Mouse (Mus musculus) kidney, postnatal 25 days (tissue): ENCODE results near the gene S1pr2.
"Not testable (repeated sequence)": the region's sequence is repeated elsewhere in the genome, so short reads cannot be mapped to it uniquely, and the experiment has no call there.

Source experiments
- DNase-seq, 2 experiments: peaks; one replicate each; pipeline ENCODE4 v3.0.0; 2021; ENCODE audit warnings: mixed read lengths in 2 of 2

Gene S1pr2

DNA sequence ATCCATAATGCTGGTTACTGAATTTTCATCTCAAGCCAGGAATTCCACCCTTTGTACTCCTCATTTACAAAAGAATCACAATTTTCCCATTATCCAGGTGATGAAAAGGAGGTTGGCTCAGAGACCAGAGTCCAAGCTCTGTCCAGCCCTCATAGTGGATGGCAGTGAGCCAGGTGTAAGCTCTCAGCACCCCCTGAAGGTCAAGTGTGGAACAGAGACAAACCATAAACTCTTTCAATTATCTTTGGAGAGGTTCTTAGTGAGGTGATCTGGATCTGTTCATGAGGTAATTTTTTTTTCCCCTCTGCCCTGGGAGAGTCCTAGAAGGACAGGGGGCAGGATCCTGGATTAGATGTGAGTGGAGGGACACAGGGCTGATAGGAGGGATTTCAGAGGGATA lies 24.2 kb upstream of the S1pr2 start:
- DNase-seq = peak; percentile 73 to 77

DNA sequence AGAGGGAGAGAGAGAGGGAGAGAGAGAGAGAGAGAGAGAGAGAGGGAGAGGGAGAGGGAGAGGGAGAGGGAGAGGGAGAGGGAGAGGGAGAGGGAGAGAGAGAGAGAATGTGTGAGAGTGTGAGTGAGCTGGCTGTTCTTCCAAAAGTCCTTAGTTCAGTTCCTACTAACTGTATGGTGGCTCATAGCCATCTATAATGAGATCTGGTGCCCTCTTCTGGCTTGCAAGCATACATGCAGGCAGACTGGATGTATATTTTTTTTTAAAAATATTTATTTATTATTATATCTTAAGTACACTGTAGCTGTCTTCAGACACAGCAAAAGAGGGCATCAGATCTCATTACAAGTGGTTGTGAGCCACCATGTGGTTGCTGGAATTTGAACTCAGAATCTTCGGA lies 21.8 kb upstream of the S1pr2 start:
- DNase-seq = not testable (repeated sequence)

DNA sequence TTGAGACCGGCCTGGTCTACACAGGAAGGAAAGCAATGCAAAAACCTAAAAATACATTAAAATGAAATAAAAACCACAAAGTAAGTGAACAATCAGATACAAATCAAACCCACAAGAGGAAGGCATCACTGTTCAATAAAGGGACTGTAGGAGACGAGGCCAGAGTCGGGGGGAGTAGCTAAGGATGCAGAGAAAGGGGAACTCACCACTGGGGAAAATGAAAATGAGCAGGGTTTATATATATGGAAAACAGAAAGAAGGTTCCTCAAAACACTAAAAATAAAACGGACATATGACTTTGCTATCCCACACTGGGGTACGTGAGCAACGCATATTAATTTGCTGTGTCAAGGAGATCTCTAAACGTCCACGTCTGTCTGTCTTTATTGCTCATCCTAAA lies 20.5 kb upstream of the S1pr2 start:
- DNase-seq = no peak

DNA sequence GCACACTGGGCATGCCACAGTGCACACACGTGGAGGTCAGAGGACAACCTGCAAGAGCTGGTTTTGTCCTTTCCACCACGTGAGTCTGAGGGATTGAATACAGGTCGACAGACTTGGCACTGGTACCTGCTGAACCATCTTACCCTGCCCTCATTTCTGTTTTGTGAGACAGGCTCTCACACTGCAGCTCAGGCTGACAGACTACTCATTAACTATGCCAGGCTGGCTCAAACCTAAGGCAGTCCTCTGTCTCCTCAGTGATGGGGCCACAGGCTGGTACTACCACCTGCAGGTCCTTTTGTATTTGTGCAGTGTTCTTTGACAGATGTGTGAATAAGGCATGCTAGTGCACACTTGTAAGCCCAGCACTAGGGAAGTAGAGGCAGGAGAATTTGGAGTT lies 18.5 kb upstream of the S1pr2 start:
- peak; percentile 62 to 85 for DNase-seq

DNA sequence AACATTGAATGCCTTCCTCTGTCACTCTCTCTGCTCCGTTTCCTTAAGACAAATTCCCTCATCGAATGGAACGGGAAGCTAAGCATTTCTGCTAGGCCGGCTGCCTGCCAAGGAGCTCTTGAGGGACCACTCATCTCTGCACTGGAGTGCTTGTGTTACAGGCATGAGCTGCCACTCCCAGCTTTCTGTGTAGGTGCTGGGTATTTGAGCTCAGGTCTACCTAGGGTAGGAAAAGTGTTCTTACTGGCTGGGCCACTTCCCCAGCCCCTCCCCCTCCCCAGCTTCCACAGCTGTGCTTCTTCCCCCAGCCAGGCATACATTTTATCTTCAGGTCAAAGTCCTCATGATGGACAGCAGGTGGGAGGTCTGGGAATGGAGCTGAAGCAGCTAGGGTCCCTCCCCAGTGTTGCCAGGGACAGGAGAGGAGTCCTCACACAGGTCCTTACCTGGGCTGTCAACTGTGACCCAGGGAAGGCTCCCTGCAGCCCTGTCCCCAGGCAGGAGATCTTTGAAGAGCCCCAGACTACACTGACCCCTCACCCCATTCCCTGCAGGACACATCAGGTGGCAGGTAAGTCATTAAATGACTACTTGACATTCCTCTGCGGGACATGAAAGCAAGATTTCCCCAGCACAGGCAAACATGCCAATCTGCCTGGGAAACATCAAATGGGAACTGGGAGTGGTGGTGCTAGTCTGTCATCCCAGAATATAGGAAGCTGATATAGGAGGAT lies 16.8 kb upstream of the S1pr2 start:
- no peak for DNase-seq

DNA sequence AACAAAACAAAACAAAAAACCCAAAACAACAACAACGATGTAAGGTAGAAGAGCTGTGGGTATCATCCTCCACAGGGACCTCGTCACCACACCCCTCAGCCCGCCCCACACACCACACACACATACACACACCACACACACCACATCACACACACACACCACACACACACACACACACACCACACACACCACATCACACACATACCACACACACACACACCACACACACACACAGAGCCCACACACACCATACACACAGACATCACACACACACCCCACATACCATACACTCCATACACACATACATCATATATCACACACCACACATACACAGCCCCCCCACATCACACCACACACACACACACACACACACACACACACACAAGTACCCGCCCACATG lies 15.0 kb upstream of the S1pr2 start:
- no peak for DNase-seq

DNA sequence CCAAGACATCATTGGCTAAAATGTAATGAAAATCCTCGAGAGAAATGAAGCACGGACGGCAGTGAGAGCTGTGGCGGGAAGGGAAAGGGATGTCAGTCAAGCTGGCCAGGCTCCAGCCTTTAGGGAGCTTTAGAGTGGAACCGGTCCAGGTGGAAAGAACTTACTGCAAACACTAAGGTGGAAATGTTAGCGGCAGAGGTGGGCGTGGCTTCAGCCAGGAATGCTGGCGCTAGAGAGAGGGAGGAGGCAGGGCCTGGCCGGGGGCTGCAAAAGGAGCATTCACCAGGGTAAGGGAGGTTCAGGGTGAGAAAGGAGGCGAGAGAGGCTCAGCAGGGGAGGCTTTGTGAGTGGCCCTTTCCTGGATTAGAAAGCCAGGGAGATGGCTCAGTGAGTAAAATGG lies 14.3 kb upstream of the S1pr2 start:
- peak; percentile 82 to 85 for DNase-seq

DNA sequence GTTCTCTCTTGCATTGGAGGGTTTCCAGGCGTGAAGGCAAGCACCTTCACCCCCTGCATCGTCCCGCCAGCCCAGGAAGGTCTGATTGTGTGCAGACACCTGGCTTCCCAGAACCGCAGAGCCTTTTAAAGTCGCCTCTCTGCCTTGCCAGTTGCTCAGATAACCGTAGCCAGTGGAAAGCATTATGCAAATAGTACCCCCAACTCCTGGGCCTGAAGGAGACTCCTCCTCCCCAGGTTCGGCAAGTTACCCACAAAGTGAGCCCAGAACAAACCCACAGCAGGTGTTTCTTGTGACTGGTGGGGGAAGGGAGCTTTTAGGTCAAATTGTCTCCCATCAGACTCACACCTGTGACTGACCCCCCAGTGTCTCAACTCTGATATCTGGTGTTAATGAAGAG lies 11.4 kb upstream of the S1pr2 start:
- DNase-seq = no peak

DNA sequence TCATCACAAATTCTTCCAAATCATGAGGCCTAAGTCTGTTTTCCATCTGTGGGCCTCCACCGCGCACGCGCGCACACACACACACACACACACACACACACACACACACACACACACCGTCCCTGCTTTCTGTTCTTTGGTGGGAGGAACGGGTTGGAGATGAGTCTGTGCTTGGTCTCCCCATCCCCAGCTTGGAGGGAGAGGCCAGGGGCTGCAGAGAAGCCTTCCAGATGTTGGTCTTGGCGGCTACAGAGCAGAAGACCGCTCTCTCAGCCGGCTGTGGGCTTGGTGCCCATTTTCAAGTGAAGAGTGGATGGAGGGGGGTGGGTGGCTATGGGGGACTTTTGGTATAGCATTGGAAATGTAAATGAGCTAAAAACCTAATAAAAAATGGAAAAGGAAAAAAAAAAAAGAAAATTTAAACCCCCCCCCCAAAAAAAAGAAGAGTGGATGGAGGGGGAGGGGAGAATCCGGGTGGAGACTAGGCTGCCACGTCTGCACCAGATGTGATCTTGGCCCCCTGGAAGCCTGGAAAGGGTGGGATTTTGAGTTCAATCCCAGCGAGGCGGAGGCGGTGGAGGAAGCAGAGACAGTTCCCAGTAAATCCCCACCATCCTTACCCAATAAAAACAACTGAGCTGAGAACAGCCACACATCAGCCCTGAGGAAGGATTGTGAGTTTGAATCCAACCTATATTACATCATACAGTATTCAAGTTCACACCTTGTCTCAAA lies 10.5 kb upstream of the S1pr2 start:
- DNase-seq = no peak

DNA sequence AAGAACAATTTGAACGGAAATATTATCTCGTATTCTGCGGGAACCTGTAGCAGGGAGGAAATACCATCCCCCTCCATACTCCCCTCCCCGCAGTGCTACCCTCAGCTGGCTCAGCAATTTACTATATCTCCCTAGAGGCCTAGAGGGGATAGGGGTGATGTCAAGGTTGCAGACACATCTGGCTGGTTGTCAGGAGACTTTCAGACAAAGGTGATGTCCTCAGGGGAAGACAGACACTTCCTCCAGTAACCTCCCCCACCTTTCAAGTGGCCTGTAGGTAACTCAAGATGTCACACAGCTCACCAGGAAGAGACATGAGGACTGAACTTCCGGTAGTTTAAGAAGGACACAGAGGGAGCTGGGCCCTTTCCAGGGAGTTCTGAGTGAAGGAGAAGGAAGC lies 6.6 kb upstream of the S1pr2 start:
- peak in 1 of 2 experiments; percentile 23 for DNase-seq

DNA sequence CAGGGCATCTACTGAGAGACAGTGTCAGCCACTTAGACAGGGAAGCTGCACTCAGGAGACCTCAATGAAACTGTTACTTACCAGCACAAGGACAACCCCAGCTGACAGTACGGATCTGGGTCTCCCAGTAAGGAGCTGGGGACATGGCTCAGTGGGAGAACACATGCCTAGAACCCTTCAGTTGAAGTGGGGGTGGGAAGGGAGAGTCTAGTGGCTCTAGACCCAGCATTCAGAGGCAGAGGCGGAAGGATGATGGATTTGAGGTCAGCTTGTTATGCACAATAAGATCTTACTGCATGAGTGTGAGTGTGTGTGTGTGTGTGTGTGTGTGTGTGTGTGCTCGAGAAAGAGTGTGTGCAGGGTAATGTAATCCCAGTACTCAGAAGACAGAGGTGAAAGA lies 5.6 kb upstream of the S1pr2 start:
- DNase-seq = no peak

DNA sequence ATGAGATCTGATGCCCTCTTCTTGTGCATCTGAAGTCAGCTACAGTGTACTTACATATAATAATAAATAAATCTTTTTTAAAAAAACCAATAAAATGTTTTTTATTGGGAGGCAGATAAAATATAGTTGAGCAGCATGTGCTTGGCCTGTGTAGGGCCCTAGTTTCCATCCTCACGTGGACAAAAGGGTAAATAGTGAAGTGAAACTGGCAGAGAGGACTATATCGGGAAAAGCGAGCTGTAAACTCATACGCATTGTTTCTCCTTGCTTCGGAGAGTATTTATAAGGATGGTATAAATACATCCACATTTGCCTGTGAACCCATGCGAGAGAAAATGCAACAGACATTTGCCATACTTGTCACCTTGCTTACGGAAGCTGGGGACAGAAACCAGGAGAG lies 3.2 kb upstream of the S1pr2 start:
- no peak for DNase-seq

DNA sequence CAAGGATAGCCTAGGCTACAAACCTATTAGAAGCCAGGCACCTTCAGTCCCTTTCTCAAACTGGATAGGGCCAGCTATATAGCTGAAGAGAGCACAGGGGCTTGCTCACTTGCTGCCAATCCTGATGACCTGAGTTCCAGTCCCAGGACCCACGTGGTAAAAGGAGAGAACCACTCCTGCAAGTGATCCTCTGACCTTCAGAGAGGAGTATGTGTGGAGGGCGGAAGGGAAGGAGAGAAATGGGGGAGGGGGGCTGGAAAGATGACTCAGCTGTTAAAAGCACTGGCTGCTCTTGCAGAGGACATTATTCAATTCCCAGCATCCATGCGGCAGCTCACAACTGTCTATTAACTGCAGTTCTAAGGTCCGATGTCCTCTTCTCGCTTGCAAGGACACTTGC lies 2.6 kb upstream of the S1pr2 start:
- DNase-seq = no peak

DNA sequence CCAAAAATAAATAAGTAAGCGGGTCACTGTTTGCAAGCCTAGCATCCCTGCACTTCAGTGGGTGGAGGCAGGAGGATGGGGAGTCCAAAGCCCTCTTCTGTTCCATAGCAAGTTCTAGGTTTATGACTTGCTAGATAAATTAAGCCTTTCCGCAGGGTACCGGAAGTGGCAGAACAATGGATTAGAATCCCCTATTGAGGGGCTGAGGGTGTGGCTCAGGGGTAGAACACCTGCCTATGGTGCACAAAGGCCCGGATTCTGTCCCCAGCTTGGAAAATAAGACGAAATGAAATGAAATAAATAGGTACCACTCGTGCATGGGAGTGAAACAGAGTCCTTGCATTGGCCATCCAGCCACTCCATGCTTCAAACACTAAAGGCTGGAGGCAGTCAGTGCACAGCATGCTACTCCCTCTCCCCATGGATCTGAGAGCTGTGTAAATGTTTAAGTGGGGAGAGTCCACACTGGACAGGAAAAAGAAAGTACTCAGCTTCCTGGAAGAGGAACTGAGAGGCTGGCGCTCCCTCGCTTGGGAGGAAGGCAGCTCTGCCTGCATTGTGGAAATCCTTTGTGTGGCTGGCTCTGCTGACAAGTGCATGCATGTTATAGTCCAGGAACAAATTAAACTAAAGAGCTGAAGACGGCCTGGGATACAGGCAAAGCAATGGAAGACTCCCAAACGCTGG lies 2.0 kb upstream of the S1pr2 start:
- DNase-seq = no peak

DNA sequence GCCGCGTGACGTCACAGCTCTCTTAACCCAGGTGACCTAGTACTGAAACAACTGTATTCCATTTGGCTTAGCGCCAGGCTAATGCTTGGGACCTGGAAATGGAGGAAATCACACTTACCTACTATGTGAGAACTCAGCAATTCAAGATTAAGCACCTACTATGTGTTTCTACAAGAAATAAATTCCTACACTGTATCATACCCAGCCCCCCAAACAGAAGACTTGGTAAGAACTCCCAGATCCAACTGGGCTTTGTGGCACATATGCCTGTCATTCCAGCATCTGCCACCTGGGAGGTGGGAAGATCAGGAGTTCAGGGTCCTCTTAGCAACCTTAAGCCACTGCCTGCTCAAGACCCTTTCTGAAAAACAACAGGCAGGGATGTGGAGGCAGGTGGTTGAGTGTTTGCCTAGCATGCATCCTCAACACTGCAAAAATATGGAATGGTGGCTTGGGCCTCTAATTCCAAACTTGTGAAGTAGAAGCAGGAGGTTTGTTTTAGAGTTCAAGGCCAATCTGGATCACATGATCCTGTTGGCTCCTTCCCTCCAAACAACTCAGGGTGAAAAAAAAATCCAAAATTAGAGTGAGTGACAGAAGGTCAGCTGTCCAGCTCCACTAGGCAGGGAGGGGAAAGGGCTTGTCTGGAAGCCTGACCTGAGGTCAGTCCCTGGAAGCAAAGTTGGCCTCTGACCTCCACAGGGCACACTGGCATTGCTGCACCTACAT lies 544 bp upstream of the S1pr2 start:
- DNase-seq = no peak

DNA sequence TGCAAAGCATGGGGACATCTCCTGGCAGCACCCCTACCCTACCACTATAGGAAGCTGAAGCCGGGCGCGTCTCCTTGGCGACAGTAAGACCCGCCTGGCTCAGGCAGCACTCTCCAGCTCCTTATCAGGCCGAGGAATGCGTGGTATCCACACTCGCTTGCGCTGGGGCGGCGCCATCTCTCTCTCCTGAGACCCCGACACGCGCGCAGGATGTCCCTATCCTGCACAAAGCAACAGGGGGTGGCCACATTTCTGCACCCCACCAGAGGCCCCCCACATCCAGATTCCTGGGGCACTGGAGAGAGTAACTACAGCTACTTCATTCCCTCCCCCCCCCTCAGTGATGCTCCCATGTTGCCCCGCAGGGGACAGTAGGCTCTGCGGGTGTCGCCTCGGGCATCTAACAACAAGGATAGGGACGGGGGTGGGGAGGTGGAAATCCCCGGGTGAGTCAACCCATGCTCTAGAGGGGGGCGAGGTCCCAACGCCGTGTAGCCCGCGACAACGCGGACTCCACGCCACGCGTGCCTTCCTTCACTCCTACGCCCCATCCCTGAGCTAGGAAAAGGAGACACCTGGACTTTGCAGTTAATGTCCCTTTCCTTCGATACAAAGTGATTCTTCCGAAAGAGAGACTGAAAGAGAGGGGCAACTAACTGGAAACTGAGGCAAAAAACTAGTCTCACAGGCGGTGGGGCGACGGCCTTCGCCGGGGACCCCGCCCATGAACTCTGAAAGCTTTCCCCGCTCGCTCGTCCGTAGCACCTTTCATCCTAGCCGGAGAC lies 958 bp downstream of the S1pr2 start:
- DNase-seq = peak; percentile 55

DNA sequence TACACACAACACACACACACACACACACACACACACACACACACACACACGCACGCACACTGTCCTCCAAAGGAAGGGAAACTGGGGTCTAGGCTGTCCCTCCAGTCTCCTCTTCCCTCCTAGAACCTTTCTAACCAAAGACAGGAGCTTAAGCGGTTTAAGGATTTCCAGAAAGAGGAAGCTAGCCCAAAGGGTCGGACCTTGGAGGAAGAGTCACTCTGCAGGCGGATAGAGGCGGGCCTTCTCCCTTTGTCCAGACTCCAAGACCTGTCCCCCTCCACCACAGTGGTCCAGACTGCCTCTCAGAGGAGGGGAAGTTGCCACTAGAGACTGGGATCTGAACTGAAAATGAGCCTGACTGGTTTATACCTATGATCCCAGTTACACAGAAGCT lies 2.9 kb downstream of the S1pr2 start:
- peak in 1 of 2 experiments; percentile 59 for DNase-seq

DNA sequence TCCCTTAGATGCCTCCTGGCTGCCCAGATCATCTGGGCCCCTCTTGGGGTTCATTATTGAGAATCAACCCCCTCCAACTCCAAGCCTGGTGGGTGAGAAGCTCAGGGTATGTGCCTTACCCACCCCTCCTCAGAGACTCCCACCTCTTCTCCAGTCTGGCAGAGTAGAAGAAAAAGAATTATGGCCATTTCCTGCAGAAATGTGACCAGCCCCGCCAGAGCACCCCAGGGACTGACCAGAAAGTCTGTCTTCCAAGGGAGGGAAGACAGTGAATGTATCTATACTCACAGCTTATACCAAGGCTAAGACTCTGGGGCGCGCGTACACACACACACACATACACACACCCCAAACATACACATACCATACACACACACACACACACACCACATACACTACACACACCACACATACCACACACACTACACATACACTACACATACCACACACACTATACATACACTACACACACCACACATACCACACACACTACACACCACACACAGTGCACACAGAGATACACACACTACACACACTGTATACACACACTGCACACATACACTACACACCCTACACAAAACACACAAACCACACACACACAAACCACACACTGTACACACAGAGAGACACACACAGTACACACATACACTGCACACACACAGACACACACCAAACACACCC lies 3.4 kb downstream of the S1pr2 start:
- DNase-seq = peak in 1 of 2 experiments; percentile 32

DNA sequence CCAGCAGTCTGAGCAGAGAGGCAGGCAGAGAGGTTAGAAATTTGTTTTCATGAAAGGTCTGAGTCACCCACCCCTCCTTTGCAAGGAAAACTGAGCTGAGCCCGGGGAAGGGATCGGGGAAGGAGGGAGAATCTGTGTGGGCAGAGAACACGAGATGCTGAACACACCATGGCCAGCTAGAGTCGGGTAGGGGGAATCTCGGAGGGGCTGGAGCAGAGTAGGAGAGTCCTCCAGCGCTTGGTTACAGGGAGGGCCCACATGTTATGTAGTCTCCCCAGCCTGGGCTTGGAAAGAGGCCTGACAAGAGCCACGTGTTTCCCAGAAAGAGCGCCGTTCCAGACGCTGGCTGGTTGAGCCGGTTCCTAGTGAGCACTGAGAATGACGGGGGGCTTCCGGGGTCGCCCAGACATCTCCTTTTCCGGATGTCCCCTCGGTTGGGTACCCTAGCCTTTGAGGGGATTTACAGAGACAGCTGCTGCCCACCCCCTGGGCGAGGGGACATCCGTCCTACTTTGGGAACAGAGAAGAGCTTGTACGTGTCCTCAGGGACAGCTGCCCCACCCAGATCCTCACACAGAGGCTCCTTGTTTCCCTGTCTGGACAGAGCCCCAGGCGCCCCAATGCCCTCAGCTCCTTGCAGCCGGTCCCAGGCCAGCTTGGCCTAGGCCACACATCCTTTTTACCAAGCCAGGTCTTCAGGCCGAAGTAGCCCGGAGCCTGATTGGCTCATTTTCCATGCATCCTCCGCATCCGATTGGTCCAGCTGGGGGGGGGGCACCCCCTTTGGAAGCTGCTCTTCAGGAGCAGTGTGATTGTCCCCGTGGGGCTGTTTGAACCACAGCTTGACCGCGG lies 4.2 kb downstream of the S1pr2 start:
- DNase-seq = peak; percentile 47 to 77

DNA sequence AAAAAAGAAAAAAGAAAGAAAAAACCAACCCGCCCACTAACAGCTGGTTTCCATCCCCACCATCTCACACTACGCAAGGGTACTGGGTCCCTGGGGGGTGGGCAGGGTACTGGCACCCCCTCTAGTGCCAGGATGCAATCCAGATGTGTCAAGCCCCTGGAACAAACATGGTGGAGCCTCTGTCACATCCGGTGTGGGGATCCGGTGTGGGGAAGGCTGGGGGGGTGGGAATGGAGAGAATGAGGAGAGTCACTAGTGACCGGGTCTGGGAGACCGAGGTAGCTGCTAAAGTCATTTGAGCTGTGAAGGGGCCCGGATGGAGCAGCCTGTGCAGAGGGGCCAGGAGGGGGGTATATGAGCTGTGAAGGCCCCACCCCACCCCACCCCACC lies 4.8 kb downstream of the S1pr2 start:
- DNase-seq = no peak

DNA sequence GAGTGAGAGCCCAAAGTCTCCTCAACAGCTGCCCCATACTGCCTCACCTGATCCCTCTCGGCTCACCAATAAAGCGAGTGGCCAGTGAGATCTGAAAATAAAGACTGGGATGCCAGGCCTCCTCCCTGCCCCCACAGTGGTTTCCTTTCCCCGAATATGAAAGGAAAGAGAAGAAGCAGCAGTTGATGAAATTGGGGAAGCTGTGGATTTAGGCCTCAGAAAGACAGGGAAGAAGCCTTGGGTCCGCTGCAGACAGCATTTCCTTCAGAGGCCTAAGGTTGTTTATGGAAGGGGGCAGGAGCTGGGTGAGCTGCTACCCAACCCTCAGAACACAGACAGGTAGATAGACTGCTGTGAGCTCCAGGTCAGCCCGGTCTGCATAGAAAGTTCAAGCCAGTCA lies 9.8 kb downstream of the S1pr2 start:
- DNase-seq = no peak
